Comparison of ENCODE assay signal across 16 mouse cellular contexts in the genomic region with DNA sequence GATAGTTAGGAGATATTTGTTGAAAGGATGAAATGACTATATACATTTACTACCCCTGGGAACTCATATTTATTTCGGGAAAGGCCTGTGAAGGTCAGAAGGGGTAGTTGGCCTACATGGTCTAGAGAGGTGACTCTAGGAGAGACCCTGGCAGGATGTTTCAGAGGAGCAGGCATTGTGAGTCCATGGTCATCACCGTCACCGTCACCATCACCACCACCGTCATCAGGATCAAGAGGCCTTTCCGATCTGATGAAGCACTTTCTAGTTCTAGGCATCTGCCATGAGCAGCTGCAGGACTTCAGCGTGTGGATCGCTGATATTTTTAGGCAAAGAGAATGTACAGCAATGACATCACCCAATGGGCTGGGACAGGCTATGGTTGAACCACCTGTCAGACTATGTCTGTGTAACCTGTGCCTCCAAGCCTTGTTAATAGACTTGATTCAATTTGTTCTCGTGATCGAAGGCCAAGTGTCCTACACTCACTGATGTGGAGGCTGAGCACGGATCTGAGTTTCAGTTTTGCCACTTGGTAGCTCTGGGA. TPM values are rescaled to one million over a fixed set of nuclear protein-coding genes. Genes with fewer than 3 reads are reported as not detected.
"Had no signal": no experiment of that assay in that cellular context is flagged by ENCODE, and none has a peak within 500 bp of the region (broad histone marks: within the 10 kb centered on the region; RNA-seq: fewer than 3 reads in every experiment).

No protein-coding gene starts in this region.

- H3K4me2 ChIP-seq: lung, embryonic 14.5 days; midbrain, embryonic 12.5 days; neural tube, embryonic 12.5 days; stomach, embryonic 15.5 days had no signal

- H3K4me3 ChIP-seq: midbrain, embryonic 10.5 days; midbrain, embryonic 12.5 days; neural tube, embryonic 12.5 days; stomach, embryonic 15.5 days had no signal

- DNase-seq: lung, adult 18-20 months; lung, embryonic 14.5 days; lung, postnatal 10 days; lung, postnatal 4 days; midbrain, embryonic 14.5 days; right cerebral cortex, postnatal 14 days; thymus, adult 2 months; thymus, postnatal 14 days; thymus, postnatal 36 days had no signal

- H3K9me3 ChIP-seq: midbrain, embryonic 10.5 days; midbrain, embryonic 12.5 days; neural tube, embryonic 12.5 days; stomach, embryonic 15.5 days had no signal

- H3K27ac ChIP-seq: midbrain, embryonic 10.5 days; midbrain, embryonic 12.5 days; neural tube, embryonic 12.5 days; stomach, embryonic 15.5 days; stomach, postnatal 0 days had no signal

- H3K36me3 ChIP-seq: midbrain, embryonic 10.5 days; midbrain, embryonic 12.5 days; neural tube, embryonic 12.5 days; stomach, embryonic 15.5 days had no signal

- ATAC-seq: midbrain, embryonic 16.5 days had no signal

- H3K27me3 ChIP-seq: midbrain, embryonic 12.5 days; neural tube, embryonic 12.5 days; stomach, embryonic 15.5 days had no signal

- H3K9ac ChIP-seq: lung, embryonic 14.5 days; midbrain, embryonic 12.5 days; neural tube, embryonic 12.5 days; stomach, embryonic 15.5 days had no signal

- H3K4me1 ChIP-seq: midbrain, embryonic 10.5 days; midbrain, embryonic 12.5 days; neural tube, embryonic 12.5 days; stomach, embryonic 15.5 days had no signal

RNA-seq across cellular contexts. Expression of gene Neo1, which starts 50.4 kb away (rescaled TPM):
- total RNA-seq: megakaryocyte-erythroid progenitor cell, adult 5-6 weeks had no signal
